Mouse (Mus musculus) liver, embryonic 12.5 days (tissue): Measurements from ENCODE around the gene Pdzd2. TPM values are rescaled to one million over a fixed set of nuclear protein-coding genes. Genes with fewer than 3 reads are reported as not detected.

Source experiments
- ATAC-seq: fragments of 200-750 bp; cut with Nextera tagmentation; 2 replicates; pipeline ENCODE4 v1.8.0; 2017; ENCODE audit warnings: moderate number of reproducible peaks, mild to moderate bottlenecking, moderate library complexity
- H3K27ac ChIP-seq: fragments of 300-500 bp; sonication (generic); 2 replicates; pipeline ENCODE4 v1.5.1; 2016; ENCODE audit warnings: mild to moderate bottlenecking
- H3K27me3 ChIP-seq: fragments of 300-500 bp; sonication (generic); replicated peaks from 2 replicates; pipeline ENCODE4 v1.6.1; 2016; ENCODE audit warnings: mild to moderate bottlenecking, moderate library complexity
- H3K36me3 ChIP-seq: fragments of 300-500 bp; sonication (generic); 2 replicates; pipeline ENCODE4 v1.6.1; 2016; ENCODE audit warnings: mild to moderate bottlenecking, moderate library complexity
- H3K4me1 ChIP-seq: fragments of 300-500 bp; sonication (generic); 2 replicates; pipeline ENCODE4 v1.6.1; 2016
- H3K4me2 ChIP-seq: fragments of 300-500 bp; sonication (generic); 2 replicates; pipeline ENCODE4 v1.6.1; 2016; ENCODE audit warnings: mild to moderate bottlenecking, moderate library complexity
- H3K4me3 ChIP-seq: fragments of 300-500 bp; sonication (generic); 2 replicates; pipeline ENCODE4 v1.5.1; 2016; ENCODE audit warnings: mild to moderate bottlenecking, moderate library complexity
- H3K9ac ChIP-seq: fragments of 300-500 bp; sonication (generic); 2 replicates; pipeline ENCODE4 v1.6.1; 2016; ENCODE audit warnings: mild to moderate bottlenecking, moderate library complexity
- H3K9me3 ChIP-seq: fragments of 300-500 bp; sonication (generic); replicated peaks from 2 replicates; pipeline ENCODE4 v1.6.1; 2016; ENCODE audit warnings: mild to moderate bottlenecking, moderate library complexity
- WGBS: fragments of 180-500 bp; shearing (Covaris S2); methylation state at CpG from one replicate; pipeline ENCODE4 v1.1.7; 2016; ENCODE audit not compliant: insufficient replicate concordance; 5-methylcytosine and 5-hydroxymethylcytosine counted together
- polyA plus RNA-seq: library from polyadenylated mRNA; unstranded; fragments of >200 nt; fragmentation: Nextera tagmentation; extraction: Ambion mirVana; gene quantifications from 2 replicates; pipeline ENCODE4 v1.2.1, GENCODE M21; 2016

The Pdzd2 gene
- polyA plus RNA-seq, 1 experiment from 2014 or later = 4.8 TPM

- H3K36me3 ChIP-seq = peaks cover 38% of the 10 kb centered on the region
These were observed 399.0 kb downstream of the Pdzd2 start for GRCm38 (mm10) chr15:12340536-12341400.

GRCm38 (mm10) chr15:12337779-12338137, 402.0 kb downstream of the Pdzd2 start:
- no peaks in the 10 kb centered on the region for H3K27me3 ChIP-seq
- WGBS = 38% methylated on average over 3 of the region's 3 CpGs
- H3K4me3 ChIP-seq = no peak overlapping the region
- no peaks in the 10 kb centered on the region for H3K9me3 ChIP-seq
- no peak overlapping the region for H3K9ac ChIP-seq
- H3K4me1 ChIP-seq = peaks cover 92% of the 10 kb centered on the region
- peak overlapping the region; percentile 74 for H3K27ac ChIP-seq
- no peak for ATAC-seq
- H3K36me3 ChIP-seq = peaks cover 10% of the 10 kb centered on the region
- H3K4me2 ChIP-seq = no peak overlapping the region

More at GRCm38 (mm10) chr15:12340536-12341400, 399.0 kb downstream of the Pdzd2 start:
- Histone ChIP-seq H3K4me2 (peak overlapping the region; percentile 68), H3K9me3 (no peaks in the 10 kb centered on the region), H3K27me3 (no peaks in the 10 kb centered on the region), H3K27ac (peak overlapping the region; percentile 91), H3K4me3 (peak overlapping the region; percentile 26), H3K9ac (peak overlapping the region; percentile 66), H3K4me1 (peaks cover 67% of the 10 kb centered on the region)
- 29% methylated on average over 5 of the region's 5 CpGs for WGBS
- ATAC-seq = peak; percentile 75

GRCm38 (mm10) chr15:12337030-12337778, 402.5 kb downstream of the Pdzd2 start:
- 0 out of 2 replicates have a peak overlapping the region, but pooled peaks have one; percentile 12 for H3K9ac ChIP-seq
- H3K36me3 ChIP-seq = peaks cover 9% of the 10 kb centered on the region
- H3K27ac ChIP-seq = peak overlapping the region; percentile 74
- H3K9me3 ChIP-seq = no peaks in the 10 kb centered on the region
- no peak overlapping the region for H3K4me3 ChIP-seq
- H3K4me1 ChIP-seq = peaks cover 89% of the 10 kb centered on the region
- no peaks in the 10 kb centered on the region for H3K27me3 ChIP-seq
- H3K4me2 ChIP-seq = peak overlapping the region; percentile 32
- peak; percentile 42; the same call in 1 of the 2 replicates for ATAC-seq
- WGBS = 44% methylated on average over 4 of the region's 4 CpGs

GRCm38 (mm10) chr15:12334381-12334780, 405.3 kb downstream of the Pdzd2 start:
- H3K27ac ChIP-seq = peak overlapping the region; percentile 45; the same call in 1 of the 2 replicates
- ATAC-seq = no peak

GRCm38 (mm10) chr15:12331300-12331699, 408.4 kb downstream of the Pdzd2 start:
- Histone ChIP-seq H3K4me3 (no peak overlapping the region), H3K9me3 (no peaks in the 10 kb centered on the region), H3K27me3 (no peaks in the 10 kb centered on the region), H3K36me3 (peaks cover 22% of the 10 kb centered on the region), H3K4me1 (peaks cover 72% of the 10 kb centered on the region), H3K9ac (no peak overlapping the region), H3K4me2 (no peak overlapping the region), H3K27ac (no peak overlapping the region)
- 48% methylated on average over 1 of the region's 1 CpGs for WGBS
- no peak for ATAC-seq

More at GRCm38 (mm10) chr15:12334381-12334780, 405.3 kb downstream of the Pdzd2 start:
- H3K27me3 ChIP-seq = no peaks in the 10 kb centered on the region
- peaks cover 86% of the 10 kb centered on the region for H3K4me1 ChIP-seq
- no peak overlapping the region for H3K9ac ChIP-seq
- peaks cover 12% of the 10 kb centered on the region for H3K36me3 ChIP-seq
- H3K4me2 ChIP-seq = no peak overlapping the region
- no peak overlapping the region for H3K4me3 ChIP-seq
- 69% methylated on average over 4 of the region's 4 CpGs for WGBS
- H3K9me3 ChIP-seq = no peaks in the 10 kb centered on the region

GRCm38 (mm10) chr15:12330892-12331291, 408.8 kb downstream of the Pdzd2 start:
- Histone ChIP-seq H3K36me3 (peaks cover 26% of the 10 kb centered on the region), H3K9ac (no peak overlapping the region), H3K9me3 (no peaks in the 10 kb centered on the region), H3K4me1 (peaks cover 72% of the 10 kb centered on the region), H3K27ac (no peak overlapping the region), H3K4me3 (no peak overlapping the region), H3K27me3 (no peaks in the 10 kb centered on the region), H3K4me2 (no peak overlapping the region)
- no peak for ATAC-seq

- H3K9me3 ChIP-seq = no peaks in the 10 kb centered on the region
- H3K36me3 ChIP-seq = peaks cover 31% of the 10 kb centered on the region
- no peaks in the 10 kb centered on the region for H3K27me3 ChIP-seq
- no peak overlapping the region for H3K4me3 ChIP-seq
- peaks cover 74% of the 10 kb centered on the region for H3K4me1 ChIP-seq
- no peak for ATAC-seq
- WGBS = 71% methylated on average over 3 of the region's 3 CpGs
- no peak overlapping the region for H3K4me2 ChIP-seq
- H3K9ac ChIP-seq = no peak overlapping the region
- H3K27ac ChIP-seq = no peak overlapping the region
These were observed 409.3 kb downstream of the Pdzd2 start for GRCm38 (mm10) chr15:12330389-12330788.

GRCm38 (mm10) chr15:12324326-12324725, 415.4 kb downstream of the Pdzd2 start:
- Histone ChIP-seq H3K27ac (0 out of 2 replicates have a peak overlapping the region, but pooled peaks have one; percentile 41), H3K36me3 (peaks cover 27% of the 10 kb centered on the region), H3K4me3 (no peak overlapping the region), H3K9me3 (no peaks in the 10 kb centered on the region), H3K9ac (no peak overlapping the region), H3K4me2 (peak overlapping the region; percentile 77), H3K27me3 (peaks cover 5% of the 10 kb centered on the region), H3K4me1 (peaks cover 58% of the 10 kb centered on the region)
- ATAC-seq = no peak
- 81% methylated on average over 1 of the region's 1 CpGs for WGBS

GRCm38 (mm10) chr15:12322676-12323402, 416.9 kb downstream of the Pdzd2 start:
- WGBS = 14% methylated on average over 9 of the region's 9 CpGs
- Histone ChIP-seq H3K4me3 (peak overlapping the region; percentile 96), H3K27me3 (peaks cover 5% of the 10 kb centered on the region), H3K4me1 (peaks cover 50% of the 10 kb centered on the region), H3K36me3 (peaks cover 26% of the 10 kb centered on the region), H3K27ac (peak overlapping the region; percentile 95), H3K9me3 (no peaks in the 10 kb centered on the region), H3K4me2 (peak overlapping the region; percentile 77), H3K9ac (peak overlapping the region; percentile 98)
- no peak for ATAC-seq

GRCm38 (mm10) chr15:12321788-12322621, 417.7 kb downstream of the Pdzd2 start, which contains the start of gene 1810049J17Rik:
1810049J17Rik (minus strand) TSS chr15:12321899.
- Histone ChIP-seq H3K4me3 (peak within 1 kb of the TSS; percentile 96), H3K27ac (peak within 1 kb of the TSS; percentile 95), H3K27me3 (peaks cover 5% of the 10 kb centered on the region), H3K9ac (peak within 1 kb of the TSS; percentile 98), H3K9me3 (no peaks in the 10 kb centered on the region), H3K36me3 (peaks cover 19% of the 10 kb centered on the region), H3K4me2 (peak within 1 kb of the TSS; percentile 77), H3K4me1 (peaks cover 48% of the 10 kb centered on the region)
- under 1% methylated on average over 67 of the region's 70 CpGs for WGBS
- ATAC-seq = peak; percentile 51
